Mouse (Mus musculus) limb, embryonic 10.5 days (tissue): Measurements from ENCODE around the gene Wnt5a. TPM values are rescaled to one million over a fixed set of nuclear protein-coding genes. Genes with fewer than 3 reads are reported as not detected.

Experiments
- DNase-seq: peaks from one replicate; pipeline ENCODE4 v3.0.0-alpha.2; 2017; ENCODE audit warnings: low spot score
- H3K27ac ChIP-seq: fragments of 300-500 bp; sonication (generic); 2 replicates; pipeline ENCODE4 v1.5.1; 2016; ENCODE audit warnings: mild to moderate bottlenecking
- H3K27me3 ChIP-seq: fragments of 300-500 bp; sonication (generic); 2 replicates; pipeline ENCODE4 v1.6.1; 2016; ENCODE audit warnings: low read depth, mild to moderate bottlenecking; ENCODE audit not compliant: poor library complexity, severe bottlenecking
- H3K36me3 ChIP-seq: fragments of 300-500 bp; sonication (generic); 2 replicates; pipeline ENCODE4 v1.6.1; 2016; ENCODE audit warnings: mild to moderate bottlenecking, moderate library complexity
- H3K4me1 ChIP-seq: fragments of 300-500 bp; sonication (generic); 2 replicates; pipeline ENCODE4 v1.6.1; 2016
- H3K4me3 ChIP-seq: fragments of 300-500 bp; sonication (generic); 2 replicates; pipeline ENCODE4 v1.5.1; 2016; ENCODE audit warnings: mild to moderate bottlenecking, moderate library complexity
- H3K9me3 ChIP-seq: fragments of 300-500 bp; sonication (generic); replicated peaks from 2 replicates; pipeline ENCODE4 v1.6.1; 2016; ENCODE audit warnings: mild to moderate bottlenecking
- WGBS: fragments of 180-500 bp; shearing (Covaris S2); methylation state at CpG from one replicate; pipeline ENCODE4 v1.1.7; 2016; 5-methylcytosine and 5-hydroxymethylcytosine counted together
- polyA plus RNA-seq: library from polyadenylated mRNA; unstranded; fragments of >200 nt; fragmentation: Nextera tagmentation; extraction: Ambion mirVana; gene quantifications from 2 replicates; pipeline ENCODE4 v1.2.1, GENCODE M21; 2016

Gene Wnt5a
- polyA plus RNA-seq, 1 experiment from 2014 or later = 91.9 TPM

DNA sequence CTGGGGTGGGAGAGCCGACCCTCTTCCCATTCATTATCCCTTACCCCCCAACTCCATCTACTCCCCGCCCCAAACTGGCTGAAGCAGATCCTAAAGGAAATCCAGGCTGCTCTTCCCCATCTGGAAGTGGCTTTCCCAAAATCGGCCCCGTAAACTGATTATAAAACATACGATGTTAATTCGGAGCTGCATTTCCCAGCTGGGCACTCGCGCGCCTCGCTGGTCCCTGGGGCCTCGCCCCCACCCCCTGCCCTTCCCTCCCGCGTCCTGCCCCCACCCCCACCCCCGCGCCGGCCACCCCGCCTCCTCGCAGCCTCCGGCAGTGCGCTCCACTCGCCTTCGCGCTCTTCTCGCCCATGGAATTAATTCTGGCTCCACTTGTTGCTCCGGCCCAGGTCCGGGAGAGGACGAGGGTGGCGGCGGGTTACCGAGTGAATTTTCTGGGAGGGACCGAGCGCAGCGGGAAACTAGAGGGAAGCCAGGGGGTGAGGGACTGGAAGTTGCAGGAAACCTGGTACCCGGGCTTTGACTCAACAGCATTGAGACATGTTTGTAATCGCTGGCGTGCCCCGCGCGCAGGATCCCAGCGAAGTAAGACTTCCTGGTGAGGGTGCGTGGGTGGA lies 6.6 kb downstream of the Wnt5a start:
- DNase-seq = peak; percentile 71
- H3K27ac ChIP-seq = peak overlapping the region; percentile 99
- WGBS = under 1% methylated on average over 41 of the region's 41 CpGs
- peak overlapping the region; percentile 91 for H3K4me3 ChIP-seq
- H3K4me1 ChIP-seq = peaks cover 69% of the 10 kb centered on the region
- peaks cover 61% of the 10 kb centered on the region for H3K36me3 ChIP-seq
- H3K9me3 ChIP-seq = no peaks in the 10 kb centered on the region
- 0 out of 2 replicates have a peak, but pooled peaks cover 6% of the 10 kb centered on the region for H3K27me3 ChIP-seq

- peak; percentile 27 for DNase-seq
- H3K27me3 ChIP-seq = 0 out of 2 replicates have a peak, but pooled peaks cover 6% of the 10 kb centered on the region
- H3K27ac ChIP-seq = no peak overlapping the region
- WGBS = 83% methylated on average over 5 of the region's 5 CpGs
- H3K36me3 ChIP-seq = peaks cover 79% of the 10 kb centered on the region
- peaks cover 64% of the 10 kb centered on the region for H3K4me1 ChIP-seq
- peak overlapping the region; percentile 91 for H3K4me3 ChIP-seq
- H3K9me3 ChIP-seq = no peaks in the 10 kb centered on the region
Observed at GRCm38 (mm10) chr14:28512805-28513590, 8.4 kb downstream of the Wnt5a start.

DNA sequence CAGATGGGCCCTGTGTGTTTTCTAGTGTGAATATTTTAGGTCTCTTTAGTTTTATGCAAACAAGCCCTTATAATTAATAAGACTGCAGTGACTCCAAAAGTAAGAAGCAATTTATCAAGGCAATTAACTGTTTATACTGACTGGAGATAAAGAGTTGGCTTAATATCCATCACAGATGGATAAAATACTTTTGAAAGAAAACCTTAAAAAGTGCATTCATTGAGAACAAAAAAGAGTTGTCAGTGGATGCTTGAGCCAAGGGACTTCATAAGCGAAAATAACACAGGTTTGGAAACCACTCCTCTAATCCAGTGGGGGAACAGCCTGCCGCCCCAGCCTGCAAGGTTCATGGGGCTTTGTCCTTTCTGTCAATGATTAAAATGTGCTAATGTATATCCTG lies 9.6 kb downstream of the Wnt5a start:
- H3K27me3 ChIP-seq = no peaks in the 10 kb centered on the region
- WGBS = 66% methylated on average over 2 of the region's 2 CpGs
- H3K27ac ChIP-seq = no peak overlapping the region
- H3K9me3 ChIP-seq = no peaks in the 10 kb centered on the region
- H3K4me3 ChIP-seq = 0 out of 2 replicates have a peak overlapping the region, but pooled peaks have one; percentile 19
- H3K36me3 ChIP-seq = peaks cover 82% of the 10 kb centered on the region
- H3K4me1 ChIP-seq = peaks cover 53% of the 10 kb centered on the region
- peak; percentile 26 for DNase-seq

DNA sequence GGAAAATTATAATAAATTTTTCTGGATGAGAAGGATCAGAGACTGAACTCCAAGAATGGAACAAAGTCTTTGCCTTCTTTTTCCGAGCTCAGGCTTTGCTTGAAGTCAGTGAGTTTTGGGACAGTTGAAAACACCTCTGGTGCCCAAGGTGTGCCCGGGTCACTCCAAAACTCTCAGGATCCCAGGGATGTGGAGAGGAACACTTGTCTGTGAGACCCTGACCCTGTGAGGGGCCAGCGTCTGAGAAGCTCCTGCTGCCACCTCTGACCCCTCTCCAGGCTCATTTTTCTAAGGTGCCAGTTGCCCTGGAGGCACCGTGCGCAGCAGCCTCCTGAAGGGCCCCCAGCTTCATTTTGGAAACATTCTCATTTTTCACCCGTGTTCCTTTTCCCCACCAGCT lies 10.8 kb downstream of the Wnt5a start:
- H3K27me3 ChIP-seq = no peaks in the 10 kb centered on the region
- 57% methylated on average over 6 of the region's 6 CpGs for WGBS

DNA sequence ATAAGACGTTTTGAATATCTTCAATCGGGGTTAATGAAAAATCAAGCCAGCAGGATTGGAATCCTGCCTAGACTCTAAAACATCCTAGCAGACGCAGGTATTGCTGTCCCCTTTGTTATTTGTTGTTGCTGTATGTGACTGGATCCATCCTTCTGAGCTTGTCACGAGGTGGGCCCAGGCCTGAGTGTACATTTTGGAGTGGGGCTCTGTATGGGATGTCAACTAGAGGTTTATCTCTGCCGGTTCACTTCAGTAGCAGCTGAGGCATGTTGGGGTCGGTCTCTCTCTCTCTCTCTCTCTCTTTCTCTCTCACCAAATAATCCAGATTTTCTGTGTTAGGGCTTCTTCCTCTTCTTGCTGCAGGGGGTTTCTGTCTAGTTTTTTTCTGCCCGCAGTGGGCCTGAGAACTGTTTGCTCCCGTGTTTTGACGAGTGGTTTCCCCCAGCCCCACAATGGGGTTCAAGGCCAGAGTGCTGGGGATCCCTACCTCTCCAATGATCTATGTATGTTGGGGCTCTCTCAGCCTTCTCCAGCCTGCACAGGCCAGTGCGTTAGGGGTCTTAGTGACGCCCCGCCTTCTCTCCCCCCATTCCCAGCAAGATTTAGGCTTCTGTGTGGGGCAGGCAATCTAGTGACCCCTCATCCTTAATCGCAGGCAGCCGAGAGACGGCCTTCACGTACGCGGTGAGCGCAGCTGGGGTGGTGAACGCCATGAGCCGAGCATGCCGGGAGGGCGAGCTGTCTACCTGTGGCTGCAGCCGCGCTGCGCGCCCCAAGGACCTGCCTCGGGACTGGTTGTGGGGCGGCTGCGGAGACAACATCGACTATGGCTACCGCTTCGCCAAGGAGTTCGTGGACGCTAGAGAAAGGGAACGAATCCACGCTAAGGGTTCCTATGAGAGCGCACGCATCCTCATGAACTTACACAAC lies 13.3 kb downstream of the Wnt5a start:
- Histone ChIP-seq H3K36me3 (peaks cover 100% of the 10 kb centered on the region), H3K4me1 (peaks cover 24% of the 10 kb centered on the region), H3K9me3 (no peaks in the 10 kb centered on the region), H3K27me3 (no peaks in the 10 kb centered on the region), H3K27ac (no peak overlapping the region), H3K4me3 (no peak overlapping the region)
- peak; percentile 17 for DNase-seq
- 79% methylated on average over 39 of the region's 39 CpGs for WGBS

More for the DNA sequence above, 10.8 kb downstream of the Wnt5a start:
- Histone ChIP-seq H3K4me1 (peaks cover 48% of the 10 kb centered on the region), H3K27ac (no peak overlapping the region), H3K4me3 (no peak overlapping the region), H3K36me3 (peaks cover 90% of the 10 kb centered on the region), H3K9me3 (no peaks in the 10 kb centered on the region)
- DNase-seq = peak; percentile 25

DNA sequence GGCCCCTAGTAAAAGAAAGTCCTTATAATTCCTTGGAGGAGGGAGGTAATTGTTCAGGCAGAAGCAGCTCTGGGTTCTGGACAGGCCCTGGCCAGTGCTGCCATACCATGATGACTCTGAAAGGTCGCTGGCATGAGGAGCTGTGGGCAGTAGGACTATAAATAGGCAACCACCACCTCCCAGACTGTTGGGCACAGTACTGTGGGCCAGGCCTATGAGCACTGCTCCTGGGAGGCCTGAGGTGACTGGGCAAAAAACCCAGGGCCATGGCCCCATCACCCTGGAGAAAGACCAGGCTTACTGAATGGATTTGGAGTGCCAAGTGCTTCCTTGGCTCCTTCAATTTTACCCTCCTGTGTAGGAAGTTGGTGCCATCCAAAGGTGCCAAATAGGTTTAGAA lies 16.6 kb downstream of the Wnt5a start:
- Histone ChIP-seq H3K27me3 (no peaks in the 10 kb centered on the region), H3K9me3 (no peaks in the 10 kb centered on the region), H3K27ac (no peak overlapping the region), H3K36me3 (peaks cover 97% of the 10 kb centered on the region), H3K4me1 (peaks cover 6% of the 10 kb centered on the region), H3K4me3 (no peak overlapping the region)
- no peak for DNase-seq
- WGBS = 92% methylated on average over 1 of the region's 1 CpGs

- DNase-seq = no peak
- peaks cover 89% of the 10 kb centered on the region for H3K36me3 ChIP-seq
- no peak overlapping the region for H3K4me3 ChIP-seq
- H3K4me1 ChIP-seq = peaks cover 14% of the 10 kb centered on the region
- WGBS = 82% methylated on average over 21 of the region's 21 CpGs
- no peak overlapping the region for H3K27ac ChIP-seq
- H3K9me3 ChIP-seq = no peaks in the 10 kb centered on the region
- H3K27me3 ChIP-seq = no peaks in the 10 kb centered on the region
Observed at GRCm38 (mm10) chr14:28522611-28523010, 18.1 kb downstream of the Wnt5a start.

- no peak for DNase-seq
- Histone ChIP-seq H3K27ac (no peak overlapping the region), H3K9me3 (no peaks in the 10 kb centered on the region), H3K4me3 (no peak overlapping the region), H3K4me1 (peaks cover 33% of the 10 kb centered on the region), H3K27me3 (no peaks in the 10 kb centered on the region), H3K36me3 (peaks cover 69% of the 10 kb centered on the region)
- 86% methylated on average over 1 of the region's 1 CpGs for WGBS
Observed at GRCm38 (mm10) chr14:28525566-28525965, 21.0 kb downstream of the Wnt5a start.

- DNase-seq = no peak
- Histone ChIP-seq H3K4me1 (peaks cover 45% of the 10 kb centered on the region), H3K27ac (no peak overlapping the region), H3K9me3 (no peaks in the 10 kb centered on the region), H3K27me3 (no peaks in the 10 kb centered on the region), H3K36me3 (peaks cover 50% of the 10 kb centered on the region), H3K4me3 (no peak overlapping the region)
- 65% methylated on average over 2 of the region's 2 CpGs for WGBS
Observed at GRCm38 (mm10) chr14:28528151-28528685, 23.7 kb downstream of the Wnt5a start.

DNA sequence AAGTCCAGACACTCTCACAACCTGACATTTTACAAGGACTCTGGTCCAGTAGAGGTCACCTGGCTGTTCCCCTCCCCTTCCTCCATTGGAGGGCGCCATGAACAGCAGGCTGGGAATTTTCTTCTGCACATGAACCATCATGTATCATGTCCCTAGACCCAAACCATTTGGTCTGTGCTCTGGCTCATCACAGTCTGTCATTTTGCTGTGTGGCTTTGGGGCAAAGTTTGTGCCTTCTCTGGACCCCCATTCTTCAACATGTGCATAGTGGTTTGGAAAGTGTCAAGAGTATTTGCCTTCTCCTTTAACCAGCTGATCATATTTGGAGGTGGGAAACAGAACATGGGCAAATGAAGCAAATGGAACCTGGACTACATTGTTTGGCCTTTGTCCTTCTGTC lies 27.0 kb downstream of the Wnt5a start:
- WGBS = 42% methylated on average over 1 of the region's 1 CpGs
- no peak for DNase-seq
- peaks cover 21% of the 10 kb centered on the region for H3K36me3 ChIP-seq
- H3K4me1 ChIP-seq = peaks cover 48% of the 10 kb centered on the region
- H3K4me3 ChIP-seq = no peak overlapping the region
- 0 out of 2 replicates have a peak overlapping the region, but pooled peaks have one; percentile 21 for H3K27ac ChIP-seq
- no peaks in the 10 kb centered on the region for H3K27me3 ChIP-seq
- no peaks in the 10 kb centered on the region for H3K9me3 ChIP-seq

GRCm38 (mm10) chr14:28532943-28533342 lies 28.4 kb downstream of the Wnt5a start:
- WGBS = 92% methylated on average over 11 of the region's 11 CpGs
- Histone ChIP-seq H3K4me3 (no peak overlapping the region), H3K27ac (peak overlapping the region; percentile 9; the same call in 1 of the 2 replicates), H3K4me1 (peaks cover 44% of the 10 kb centered on the region), H3K27me3 (no peaks in the 10 kb centered on the region), H3K9me3 (no peaks in the 10 kb centered on the region), H3K36me3 (peaks cover 14% of the 10 kb centered on the region)
- DNase-seq = no peak

GRCm38 (mm10) chr14:28533876-28534275 lies 29.3 kb downstream of the Wnt5a start:
- Histone ChIP-seq H3K4me1 (peaks cover 36% of the 10 kb centered on the region), H3K4me3 (no peak overlapping the region), H3K27me3 (no peaks in the 10 kb centered on the region), H3K9me3 (no peaks in the 10 kb centered on the region), H3K36me3 (peaks cover 13% of the 10 kb centered on the region), H3K27ac (no peak overlapping the region)
- 81% methylated on average over 2 of the region's 2 CpGs for WGBS
- DNase-seq = no peak
